Mouse (Mus musculus): ENCODE data around the gene Slc4a7. TPM values are rescaled to one million over a fixed set of nuclear protein-coding genes. Genes with fewer than 3 reads are reported as not detected.

The Slc4a7 gene
- 32.5 and 33.1 TPM in 2 replicates for polyA plus RNA-seq (2015; fragmentation: Nextera tagmentation; extraction: Ambion mirVana)

GRCm38 (mm10) chr14:14701710-14702329 lies at the start of gene Slc4a7:
Slc4a7 (plus strand) TSS chr14:14702279.
- Histone ChIP-seq H3K36me3 (replicated peaks) (no peaks in the 10 kb centered on the region), H3K27me3 (replicated peaks) (no peaks in the 10 kb centered on the region), H3K9ac (peak within 1 kb of the TSS; percentile 79), H3K9me3 (no peaks in the 10 kb centered on the region), H3K4me1 (peaks cover 21% of the 10 kb centered on the region), H3K27ac (peak within 1 kb of the TSS; percentile 98), H3K4me2 (peak within 1 kb of the TSS; percentile 57), H3K4me3 (peak within 1 kb of the TSS; percentile 65)
- 86% methylated on average over 5 of the region's 5 CpGs for WGBS
- ATAC-seq (replicated peaks), result no peak

- H3K9ac ChIP-seq, result no peak overlapping the region
- H3K4me1 ChIP-seq, result no peaks in the 10 kb centered on the region
- H3K4me2 ChIP-seq, result no peak overlapping the region
- WGBS, result 82% methylated on average over 1 of the region's 1 CpGs
- H3K36me3 ChIP-seq (replicated peaks), result no peaks in the 10 kb centered on the region
- ATAC-seq (replicated peaks), result no peak
- H3K27me3 ChIP-seq (replicated peaks), result no peaks in the 10 kb centered on the region
- H3K9me3 ChIP-seq, result no peaks in the 10 kb centered on the region
- H3K27ac ChIP-seq, result no peak overlapping the region
- no peak overlapping the region for H3K4me3 ChIP-seq
Measured at GRCm38 (mm10) chr14:14670597-14670996, 31.5 kb upstream of the Slc4a7 start.

- Histone ChIP-seq H3K4me1 (no peaks in the 10 kb centered on the region), H3K4me3 (no peak overlapping the region), H3K9ac (no peak overlapping the region), H3K4me2 (no peak overlapping the region), H3K9me3 (no peaks in the 10 kb centered on the region), H3K27ac (no peak overlapping the region), H3K27me3 (replicated peaks) (no peaks in the 10 kb centered on the region), H3K36me3 (replicated peaks) (no peaks in the 10 kb centered on the region)
- ATAC-seq (replicated peaks), result no peak
- 78% methylated on average over 4 of the region's 4 CpGs for WGBS
Measured at GRCm38 (mm10) chr14:14681611-14682010, 20.5 kb upstream of the Slc4a7 start.

- no peaks in the 10 kb centered on the region for H3K4me1 ChIP-seq
Measured at GRCm38 (mm10) chr14:14684771-14685170, 17.3 kb upstream of the Slc4a7 start.

GRCm38 (mm10) chr14:14686101-14686551 lies 16.0 kb upstream of the Slc4a7 start:
- H3K4me3 ChIP-seq, result no peak overlapping the region
- WGBS, result 72% methylated on average over 7 of the region's 7 CpGs
- no peaks in the 10 kb centered on the region for H3K27me3 ChIP-seq (replicated peaks)
- H3K4me1 ChIP-seq, result no peaks in the 10 kb centered on the region
- no peaks in the 10 kb centered on the region for H3K36me3 ChIP-seq (replicated peaks)
- no peak overlapping the region for H3K27ac ChIP-seq
- no peak overlapping the region for H3K9ac ChIP-seq
- H3K9me3 ChIP-seq, result no peaks in the 10 kb centered on the region
- ATAC-seq (replicated peaks), result no peak
- no peak overlapping the region for H3K4me2 ChIP-seq

More at GRCm38 (mm10) chr14:14684771-14685170, 17.3 kb upstream of the Slc4a7 start:
- Histone ChIP-seq H3K36me3 (replicated peaks) (no peaks in the 10 kb centered on the region), H3K9ac (no peak overlapping the region), H3K27ac (no peak overlapping the region), H3K4me2 (no peak overlapping the region), H3K27me3 (replicated peaks) (no peaks in the 10 kb centered on the region), H3K9me3 (no peaks in the 10 kb centered on the region), H3K4me3 (no peak overlapping the region)
- ATAC-seq (replicated peaks), result no peak
- WGBS, result 73% methylated on average over 4 of the region's 4 CpGs

GRCm38 (mm10) chr14:14687258-14687890 lies 14.7 kb upstream of the Slc4a7 start:
- H3K4me1 ChIP-seq, result no peaks in the 10 kb centered on the region
- 76% methylated on average over 7 of the region's 7 CpGs for WGBS
- H3K4me3 ChIP-seq, result no peak overlapping the region
- ATAC-seq (replicated peaks), result no peak
- H3K9me3 ChIP-seq, result no peaks in the 10 kb centered on the region
- no peaks in the 10 kb centered on the region for H3K36me3 ChIP-seq (replicated peaks)
- H3K27ac ChIP-seq, result no peak overlapping the region
- no peaks in the 10 kb centered on the region for H3K27me3 ChIP-seq (replicated peaks)
- no peak overlapping the region for H3K4me2 ChIP-seq
- no peak overlapping the region for H3K9ac ChIP-seq

DNA sequence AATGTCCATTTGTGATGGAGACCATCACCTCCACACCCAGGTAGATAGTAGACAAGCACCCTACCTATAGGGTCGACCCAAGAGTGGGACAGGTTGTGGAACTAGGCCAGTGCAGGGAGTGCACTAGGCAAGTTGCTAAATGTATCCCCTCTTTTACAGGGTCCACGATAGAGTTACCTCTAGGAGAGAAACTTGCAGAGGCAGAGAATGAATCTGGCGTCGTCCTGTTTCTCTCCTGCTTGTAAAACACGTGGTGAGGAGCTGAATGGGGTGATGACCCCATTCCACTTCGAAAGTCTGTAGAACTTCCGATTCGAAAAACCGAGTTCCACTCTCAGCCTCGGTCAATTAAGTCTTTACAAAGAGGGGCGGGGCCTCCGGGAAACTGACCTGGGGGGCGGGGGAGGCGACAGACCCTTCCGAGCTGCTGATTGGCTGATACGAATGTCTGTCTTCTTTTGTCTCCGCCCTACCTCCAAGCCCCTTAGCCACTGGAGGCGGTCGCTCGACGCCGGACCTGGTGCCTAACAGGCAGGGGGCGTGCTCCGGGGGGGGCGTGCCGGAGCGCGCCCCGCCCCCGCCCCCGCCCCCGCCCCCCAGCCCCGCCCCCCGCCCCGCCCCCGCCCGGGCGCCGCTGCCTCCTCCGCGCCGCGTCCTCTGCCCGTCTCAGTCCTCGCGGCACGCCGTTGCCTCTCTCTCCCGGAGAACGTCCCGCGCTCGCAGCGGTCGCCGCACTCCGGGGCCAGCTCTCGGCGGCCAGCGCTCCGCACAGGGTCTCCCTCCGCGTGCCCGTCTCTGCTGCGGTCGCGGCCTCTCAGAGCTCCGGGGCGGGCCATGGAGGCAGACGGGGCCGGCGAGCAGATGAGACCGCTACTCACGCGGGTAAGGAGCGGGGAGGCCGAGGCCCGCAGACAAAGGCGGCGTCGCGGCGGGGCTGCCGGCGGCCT lies 593 bp downstream of the Slc4a7 start:
- no peaks in the 10 kb centered on the region for H3K36me3 ChIP-seq (replicated peaks)
- H3K4me2 ChIP-seq, result peak overlapping the region; percentile 57
- H3K27ac ChIP-seq, result peak overlapping the region; percentile 98
- peak; percentile 97 for ATAC-seq (replicated peaks)
- H3K4me1 ChIP-seq, result peaks cover 23% of the 10 kb centered on the region
- peak overlapping the region; percentile 79 for H3K9ac ChIP-seq
- under 1% methylated on average over 39 of the region's 85 CpGs for WGBS
- peak overlapping the region; percentile 65 for H3K4me3 ChIP-seq
- H3K9me3 ChIP-seq, result no peaks in the 10 kb centered on the region
- no peaks in the 10 kb centered on the region for H3K27me3 ChIP-seq (replicated peaks)

- Histone ChIP-seq H3K27ac (peak overlapping the region; percentile 98), H3K9ac (peak overlapping the region; percentile 79), H3K4me1 (peaks cover 23% of the 10 kb centered on the region), H3K36me3 (replicated peaks) (no peaks in the 10 kb centered on the region; the same call in 1 of the 2 replicates), H3K27me3 (replicated peaks) (no peaks in the 10 kb centered on the region), H3K4me2 (peak overlapping the region; percentile 57), H3K4me3 (peak overlapping the region; percentile 65), H3K9me3 (no peaks in the 10 kb centered on the region)
- WGBS, result under 1% methylated on average over 60 of the region's 60 CpGs
- peak; percentile 68; the same call in 1 of the 2 replicates for ATAC-seq (replicated peaks)
Measured at GRCm38 (mm10) chr14:14703346-14703871, 1.3 kb downstream of the Slc4a7 start.

GRCm38 (mm10) chr14:14704651-14705050 lies 2.6 kb downstream of the Slc4a7 start:
- WGBS, result 70% methylated on average over 2 of the region's 2 CpGs
- ATAC-seq (replicated peaks), result no peak
- H3K9me3 ChIP-seq, result no peaks in the 10 kb centered on the region
- peaks cover 23% of the 10 kb centered on the region for H3K4me1 ChIP-seq
- H3K27me3 ChIP-seq (replicated peaks), result no peaks in the 10 kb centered on the region
- H3K27ac ChIP-seq, result no peak overlapping the region
- peak overlapping the region; percentile 65 for H3K4me3 ChIP-seq
- peak overlapping the region; percentile 57 for H3K4me2 ChIP-seq
- H3K9ac ChIP-seq, result peak overlapping the region; percentile 79; the same call in 1 of the 2 replicates
- no peaks in the 10 kb centered on the region; the same call in 1 of the 2 replicates for H3K36me3 ChIP-seq (replicated peaks)

- H3K27ac ChIP-seq, result no peak overlapping the region
- H3K27me3 ChIP-seq (replicated peaks), result no peaks in the 10 kb centered on the region
- ATAC-seq (replicated peaks), result no peak
- H3K4me1 ChIP-seq, result peaks cover 23% of the 10 kb centered on the region
- 79% methylated on average over 3 of the region's 3 CpGs for WGBS
- no peaks in the 10 kb centered on the region for H3K9me3 ChIP-seq
- peak overlapping the region; percentile 65; the same call in 1 of the 2 replicates for H3K4me3 ChIP-seq
- peak overlapping the region; percentile 57 for H3K4me2 ChIP-seq
- H3K9ac ChIP-seq, result no peak overlapping the region
- H3K36me3 ChIP-seq (replicated peaks), result no peaks in the 10 kb centered on the region; the same call in 1 of the 2 replicates
Measured at GRCm38 (mm10) chr14:14705126-14705525, 3.0 kb downstream of the Slc4a7 start.

GRCm38 (mm10) chr14:14706381-14706780 lies 4.3 kb downstream of the Slc4a7 start:
- no peak overlapping the region for H3K4me2 ChIP-seq
- H3K9ac ChIP-seq, result no peak overlapping the region
- WGBS, result 89% methylated on average over 1 of the region's 1 CpGs
- H3K9me3 ChIP-seq, result no peaks in the 10 kb centered on the region
- no peak overlapping the region for H3K27ac ChIP-seq
- no peak overlapping the region for H3K4me3 ChIP-seq
- no peaks in the 10 kb centered on the region for H3K27me3 ChIP-seq (replicated peaks)
- peaks cover 23% of the 10 kb centered on the region for H3K4me1 ChIP-seq
- ATAC-seq (replicated peaks), result no peak
- peaks cover 2% of the 10 kb centered on the region; the same call in 1 of the 2 replicates for H3K36me3 ChIP-seq (replicated peaks)

All from midbrain, embryonic 15.5 days (tissue).